Mouse (Mus musculus) adrenal gland, postnatal 25 days (tissue): ENCODE measurements around the gene Ccnd3. TPM values are rescaled to one million over a fixed set of nuclear protein-coding genes. Genes with fewer than 3 reads are reported as not detected.
"Not testable (repeated sequence)": the region's sequence is repeated elsewhere in the genome, so short reads cannot be mapped to it uniquely, and the experiment has no call there.

ENCODE experiments used
- DNase-seq: peaks from one replicate; pipeline ENCODE4 v3.0.0; 2021; ENCODE audit warnings: mixed read lengths
- total RNA-seq: library from RNA; stranded (reverse); gene quantifications from 2 replicates; pipeline ENCODE4 v1.2.3, GENCODE M21; 2021

Ccnd3 gene
- total RNA-seq, 1 experiment from 2014 or later, result 385 TPM

- DNase-seq, result peak; percentile 61
Measured at GRCm38 (mm10) chr17:47595248-47596161, 90.7 kb downstream of the Ccnd3 start.

DNA sequence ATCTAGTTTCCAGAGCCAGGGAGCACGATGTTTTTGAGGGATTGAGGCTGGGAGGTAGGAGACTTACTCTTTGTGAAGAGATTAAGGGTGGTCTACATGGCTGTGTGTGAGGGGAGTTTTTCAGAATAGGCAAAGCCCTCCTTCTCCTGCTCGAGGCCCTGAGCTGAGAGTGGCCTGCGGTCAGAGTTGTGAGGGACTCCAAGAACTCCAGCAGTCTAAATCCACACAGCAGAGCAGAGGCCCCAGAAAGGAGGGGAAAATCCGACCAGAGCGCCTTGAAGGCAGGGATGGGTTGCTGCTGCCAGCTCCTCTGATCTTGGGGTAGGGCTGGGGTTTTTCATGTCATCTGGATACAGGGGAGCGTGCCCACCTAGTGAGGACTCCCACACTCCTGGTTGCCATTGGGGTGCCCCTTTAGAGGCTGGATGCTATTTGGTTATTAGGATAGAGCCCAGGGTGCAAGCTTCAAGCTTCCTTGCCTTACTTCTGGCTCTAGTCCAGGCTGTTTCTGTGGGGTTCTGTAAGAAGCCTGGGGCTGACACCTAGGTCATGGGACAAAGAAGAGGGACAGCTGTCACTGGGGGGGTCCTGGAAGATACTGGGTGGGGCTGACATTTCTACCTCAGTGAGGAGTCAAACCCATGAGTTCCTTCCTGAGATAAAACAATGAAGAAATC, 91.4 kb downstream of the Ccnd3 start:
- no peak for DNase-seq

GRCm38 (mm10) chr17:47596839-47597164, 92.0 kb downstream of the Ccnd3 start:
- DNase-seq, result no peak

GRCm38 (mm10) chr17:47597261-47597660, 92.4 kb downstream of the Ccnd3 start:
- DNase-seq, result no peak

DNA sequence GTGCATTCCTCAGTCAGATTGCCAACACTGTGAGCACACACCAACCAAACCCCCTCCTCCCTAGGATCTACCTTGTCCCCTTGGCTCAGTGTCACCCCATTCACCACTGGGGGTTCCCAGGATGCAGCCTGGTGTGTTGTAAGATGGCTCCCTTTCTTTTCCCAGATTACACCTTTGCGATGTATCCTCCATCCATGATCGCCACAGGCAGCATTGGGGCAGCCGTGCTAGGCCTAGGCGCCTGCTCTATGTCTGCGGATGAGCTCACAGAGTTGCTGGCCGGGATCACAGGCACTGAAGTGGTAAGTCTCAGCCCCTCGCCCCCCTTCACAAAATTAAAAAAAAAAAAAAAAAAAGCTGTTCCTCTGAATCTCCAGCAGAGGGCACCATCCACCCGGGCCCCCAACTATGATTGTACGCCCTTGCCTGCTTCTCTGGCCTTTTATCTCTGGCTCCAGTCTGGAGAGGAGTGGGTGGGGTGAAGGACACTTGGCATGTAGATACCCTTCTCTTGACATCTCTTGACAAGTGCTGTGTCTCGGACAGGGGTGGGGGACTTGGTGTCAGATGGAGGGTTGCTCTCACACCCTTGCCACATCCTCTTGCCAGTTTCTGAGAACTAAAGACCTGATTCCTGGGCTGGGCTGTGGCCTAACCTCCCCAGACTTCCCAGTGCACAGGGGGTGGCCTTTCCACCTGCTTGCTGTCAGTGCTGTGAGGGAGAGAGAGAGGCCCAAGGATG, 93.2 kb downstream of the Ccnd3 start:
- peak; percentile 43 for DNase-seq

- not testable (repeated sequence) for DNase-seq
Measured at GRCm38 (mm10) chr17:47598580-47599304, 93.9 kb downstream of the Ccnd3 start.

- no peak for DNase-seq
Measured at GRCm38 (mm10) chr17:47599511-47600297, 94.9 kb downstream of the Ccnd3 start.

DNA sequence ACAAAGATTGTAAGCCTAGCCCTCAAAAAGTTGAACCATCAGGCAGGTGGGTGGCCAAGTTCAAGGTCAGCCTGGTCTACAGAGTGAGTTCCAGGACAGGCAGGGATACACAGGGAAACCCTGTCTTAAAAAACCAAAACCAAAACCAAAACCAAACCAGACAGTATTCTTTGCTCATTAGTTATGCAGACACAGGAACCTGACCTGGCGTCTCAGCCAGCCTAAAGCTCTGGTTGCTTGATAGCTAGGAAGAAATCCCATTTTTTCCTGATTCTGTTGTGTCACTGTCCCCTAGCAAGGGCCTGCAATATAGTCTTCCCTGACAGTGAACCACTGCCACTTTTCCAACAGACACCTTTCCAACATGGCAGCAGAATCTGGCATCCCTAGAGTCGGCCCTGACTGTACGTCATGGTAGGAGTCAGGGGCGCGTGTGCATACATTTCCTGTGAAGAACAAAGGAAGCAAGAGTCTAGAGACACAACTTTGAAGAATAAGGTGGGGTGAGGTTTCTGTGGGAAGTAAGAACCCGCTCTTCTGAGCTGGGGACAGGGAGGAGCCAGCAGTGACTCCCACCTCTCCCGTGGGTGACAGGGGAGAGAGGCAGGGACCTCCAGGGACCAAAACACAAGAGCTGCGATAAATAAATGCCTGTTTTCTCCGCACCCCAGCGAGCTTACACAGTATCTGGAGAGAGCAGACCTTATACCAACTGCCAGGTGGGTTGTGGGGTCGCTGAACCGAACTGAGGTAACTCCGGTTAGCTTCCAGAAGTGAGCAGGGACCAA, 95.9 kb downstream of the Ccnd3 start:
- DNase-seq, result no peak

DNA sequence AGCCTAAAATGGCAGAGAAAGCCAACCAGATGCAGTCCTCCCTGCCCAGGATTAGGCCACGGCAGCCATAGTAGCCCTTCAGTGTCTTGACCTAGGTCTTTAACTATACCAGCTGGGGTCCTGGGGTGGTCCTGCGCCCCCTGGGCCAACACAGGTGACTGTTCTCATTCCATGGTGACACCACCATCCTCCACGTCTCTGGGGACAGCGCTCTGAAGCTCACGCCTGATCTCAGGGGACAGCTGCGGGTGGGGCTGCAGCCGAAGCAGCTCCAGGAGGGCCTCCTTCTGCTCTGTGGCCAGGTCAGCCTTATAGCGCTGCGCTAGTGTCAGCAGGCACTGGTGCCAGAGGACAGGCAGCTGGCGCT, 96.5 kb downstream of the Ccnd3 start:
- DNase-seq, result no peak

DNA sequence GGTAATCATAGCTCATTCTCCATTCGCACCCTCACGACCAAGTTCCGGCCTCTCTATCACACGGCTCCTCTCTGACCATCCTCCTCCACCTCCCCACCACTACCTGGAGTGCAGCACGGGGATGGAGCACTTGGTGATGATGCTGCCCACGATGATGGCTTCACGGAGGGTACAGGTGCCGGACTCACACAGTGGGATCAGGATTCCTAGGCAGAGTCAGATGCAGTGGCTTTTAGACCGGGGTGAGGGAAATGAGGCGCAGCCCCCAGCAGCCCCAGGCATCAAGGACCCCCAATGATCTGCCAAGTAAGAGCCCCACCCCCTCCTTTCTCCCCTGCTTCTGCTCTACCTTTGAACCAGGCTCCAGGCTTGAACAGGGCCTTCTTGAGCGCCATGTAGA, 97.4 kb downstream of the Ccnd3 start:
- no peak for DNase-seq

- DNase-seq, result no peak
Measured at GRCm38 (mm10) chr17:47606220-47606619, 101.4 kb downstream of the Ccnd3 start.

DNA sequence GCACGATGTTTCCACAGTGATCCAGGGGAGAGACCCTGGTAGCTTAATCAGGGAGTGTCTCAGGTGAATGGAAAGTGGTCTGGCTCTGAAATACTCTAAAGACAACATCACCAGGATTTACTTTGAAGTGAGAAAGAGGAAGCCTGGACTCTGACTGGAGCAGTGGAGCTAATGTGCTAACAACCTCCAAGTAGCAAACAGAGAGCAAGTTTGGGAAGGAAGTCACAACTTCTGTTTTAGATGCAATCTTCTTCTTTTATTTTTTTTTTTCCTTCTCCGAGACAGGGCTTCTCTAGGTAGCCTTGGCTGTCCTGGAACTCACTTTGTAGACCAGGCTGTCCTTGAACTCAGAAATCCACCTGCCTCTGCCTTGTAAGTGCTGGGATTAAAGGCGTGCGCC, 104.3 kb downstream of the Ccnd3 start:
- no peak for DNase-seq

DNA sequence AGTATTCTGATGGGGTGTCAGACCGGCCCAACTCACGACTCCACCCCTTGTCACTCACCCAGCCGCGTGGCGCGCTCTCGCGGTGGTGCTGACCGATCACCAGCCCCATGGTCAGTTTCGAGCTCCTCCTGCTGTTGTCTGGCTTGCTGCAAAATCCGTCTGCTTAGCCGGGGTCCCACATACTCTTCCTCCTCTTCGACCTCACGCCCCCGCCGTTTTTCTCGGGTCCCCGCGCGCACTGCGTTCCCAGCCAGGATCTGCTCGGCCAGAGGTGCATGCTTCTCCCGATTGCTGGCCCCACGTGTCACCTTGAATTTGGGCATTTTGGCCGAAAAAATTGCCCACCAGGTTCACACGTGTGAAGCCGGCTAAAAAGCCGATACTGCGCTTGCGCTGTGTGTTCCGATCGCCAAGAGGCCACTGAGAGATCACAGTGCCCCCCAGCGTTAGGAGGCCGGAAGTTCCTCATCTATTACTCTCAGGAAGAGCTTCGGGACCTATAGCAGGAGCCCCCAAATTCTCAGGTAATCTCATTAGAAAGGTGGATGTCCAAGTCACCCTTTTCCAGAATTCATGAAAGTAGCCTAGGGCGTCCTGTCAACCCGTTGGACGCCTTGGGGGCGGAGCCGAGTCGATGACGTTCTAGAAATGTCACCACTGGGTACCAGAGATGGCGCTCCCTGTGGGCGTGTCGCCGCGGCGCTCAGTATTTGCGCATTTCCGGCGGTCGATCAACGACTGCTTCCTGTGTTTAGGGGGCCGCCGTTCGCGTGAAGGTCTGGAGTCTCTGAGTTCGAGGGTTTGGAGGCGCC, 106.2 kb downstream of the Ccnd3 start, which contains the start of the genes Bysl, Med20 and Gm20517:
Gene Bysl (minus strand): TSS at position 644 of the 812 bp plus-strand sequence.
Gene Med20 (plus strand): TSS at position 734 of the 812 bp plus-strand sequence.
Gene Gm20517 (plus strand): TSS at position 741 of the 812 bp plus-strand sequence.
- peak; percentile 97 for DNase-seq

DNA sequence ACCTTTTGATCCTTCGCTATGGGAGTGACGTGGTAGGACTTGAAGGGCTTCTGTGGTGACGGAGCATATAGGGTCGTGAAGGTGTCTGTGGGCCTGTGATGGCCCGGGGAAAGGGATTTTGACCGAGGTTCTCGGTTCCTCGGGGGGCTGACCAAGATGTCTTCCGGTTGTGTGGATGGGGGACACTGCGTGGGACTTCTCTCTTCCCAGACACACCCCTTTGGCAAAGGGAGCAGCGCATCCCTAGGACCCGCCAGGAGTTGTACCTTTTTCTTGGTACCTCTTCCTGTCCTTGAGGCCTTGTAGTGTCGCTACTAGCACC, 106.8 kb downstream of the Ccnd3 start:
- DNase-seq, result no peak

DNA sequence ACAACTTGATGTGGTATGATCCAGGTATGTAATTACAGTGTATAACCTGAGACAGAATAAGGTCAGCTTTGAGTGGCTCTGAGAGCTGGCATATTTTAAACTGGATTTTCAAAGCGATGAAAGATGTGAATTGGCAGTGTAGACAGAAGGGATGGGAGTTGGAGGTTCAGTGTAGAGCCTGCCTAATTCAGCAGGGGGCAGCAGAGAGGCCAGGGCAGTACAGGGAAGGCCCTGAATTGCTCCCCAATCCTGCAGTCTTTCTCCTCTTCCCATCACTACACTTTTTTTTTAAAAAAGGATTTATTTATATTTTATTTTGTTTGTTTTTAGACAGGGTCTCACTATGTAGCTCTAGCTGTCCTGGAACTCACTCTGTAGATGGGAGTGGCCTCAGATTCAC, 109.2 kb downstream of the Ccnd3 start:
- DNase-seq, result peak; percentile 52

DNA sequence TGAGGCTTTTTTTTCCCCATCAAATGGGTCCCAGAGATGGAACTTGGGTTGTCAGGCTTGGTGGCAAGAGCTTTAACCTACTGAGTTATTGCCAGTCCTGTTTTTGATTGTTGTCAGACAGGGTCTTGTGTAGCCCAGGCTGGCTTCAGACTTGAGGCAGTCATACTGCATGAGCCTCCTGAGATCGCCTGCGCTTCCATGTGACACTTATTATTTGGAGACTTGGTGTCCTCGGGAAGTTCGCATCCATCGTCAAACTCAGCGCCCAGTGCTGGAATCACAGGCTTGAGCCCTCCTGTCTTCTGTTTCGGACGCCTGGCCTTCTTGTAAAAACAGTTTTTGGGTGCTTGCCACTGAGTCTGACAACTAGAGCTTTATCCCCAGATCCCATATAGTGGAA, 111.3 kb downstream of the Ccnd3 start:
- no peak for DNase-seq

DNA sequence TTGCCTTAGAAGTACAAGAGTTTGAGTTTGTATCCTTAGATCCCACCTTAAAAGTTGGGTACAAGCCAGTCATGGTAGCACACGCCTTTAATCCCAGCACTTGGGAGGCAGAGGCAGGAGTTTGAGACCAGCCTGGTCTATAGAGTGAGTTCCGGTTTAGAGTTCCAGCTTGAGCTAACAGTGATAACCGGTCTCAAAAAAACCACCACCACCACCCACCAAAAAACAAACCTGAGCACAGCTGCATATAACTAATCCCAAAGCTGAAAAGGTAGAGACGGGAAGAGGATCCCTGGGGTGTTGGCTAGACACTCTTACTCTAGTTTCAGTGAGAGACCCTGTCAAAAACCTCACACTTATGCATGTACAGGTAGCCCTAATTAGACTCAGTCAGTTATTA, 111.8 kb downstream of the Ccnd3 start:
- DNase-seq, result no peak

- no peak for DNase-seq
Measured at GRCm38 (mm10) chr17:47617605-47618307, 112.9 kb downstream of the Ccnd3 start.
